Mouse (Mus musculus) forelimb bud, embryonic 11.5 days (tissue): ENCODE measurements at regions not wholly inside any gene's neighbourhood (a gene's known extent, or its start where the extent isn't known, plus 50 kb on each side); places are given as distances from the start of the nearest gene placed in this dataset.
"Not testable (repeated sequence)": the region's sequence is repeated elsewhere in the genome, so short reads cannot be mapped to it uniquely, and the experiment has no call there.

ENCODE experiments used
- DNase-seq: peaks from one replicate; pipeline ENCODE4 v3.0.0-alpha.2; 2012; ENCODE audit warnings: low read depth, low spot score

DNA sequence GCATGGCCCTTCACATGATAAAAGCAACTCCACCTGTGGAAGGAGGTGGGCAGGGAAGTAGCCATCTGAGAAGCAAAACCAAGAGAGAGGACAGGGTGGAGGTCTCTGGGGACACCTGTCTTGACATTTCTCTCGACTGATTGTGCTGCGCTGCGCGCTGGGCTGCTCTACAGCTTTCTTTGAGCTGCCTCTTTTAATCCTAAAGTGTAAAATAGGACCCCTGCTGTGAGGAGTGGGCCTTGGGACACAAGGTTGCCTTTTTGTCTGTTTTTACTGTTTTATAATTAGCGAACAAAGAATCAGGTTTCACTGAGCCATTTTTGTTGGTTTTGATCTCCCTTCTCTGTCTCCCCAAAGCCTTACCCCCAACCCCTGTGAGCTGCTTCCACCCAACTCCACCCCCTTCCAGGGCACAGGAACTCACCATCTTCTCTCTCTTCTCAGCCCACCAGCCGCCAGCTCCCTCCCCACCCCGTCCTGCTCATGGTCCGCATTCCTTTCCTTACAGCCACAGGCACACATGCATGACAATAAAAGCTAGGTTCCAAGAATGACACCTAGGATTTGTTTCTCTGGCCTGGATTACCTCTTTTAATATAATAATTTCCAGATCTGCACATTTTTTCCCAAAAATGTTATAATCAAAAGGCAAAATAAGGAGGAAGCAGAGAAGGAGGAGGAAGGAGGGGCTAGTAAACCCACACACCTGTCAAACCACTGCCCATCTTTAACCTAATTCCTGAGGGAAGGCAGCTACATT, 57.3 kb downstream of the Cbln4 start:
- no peak for DNase-seq

DNA sequence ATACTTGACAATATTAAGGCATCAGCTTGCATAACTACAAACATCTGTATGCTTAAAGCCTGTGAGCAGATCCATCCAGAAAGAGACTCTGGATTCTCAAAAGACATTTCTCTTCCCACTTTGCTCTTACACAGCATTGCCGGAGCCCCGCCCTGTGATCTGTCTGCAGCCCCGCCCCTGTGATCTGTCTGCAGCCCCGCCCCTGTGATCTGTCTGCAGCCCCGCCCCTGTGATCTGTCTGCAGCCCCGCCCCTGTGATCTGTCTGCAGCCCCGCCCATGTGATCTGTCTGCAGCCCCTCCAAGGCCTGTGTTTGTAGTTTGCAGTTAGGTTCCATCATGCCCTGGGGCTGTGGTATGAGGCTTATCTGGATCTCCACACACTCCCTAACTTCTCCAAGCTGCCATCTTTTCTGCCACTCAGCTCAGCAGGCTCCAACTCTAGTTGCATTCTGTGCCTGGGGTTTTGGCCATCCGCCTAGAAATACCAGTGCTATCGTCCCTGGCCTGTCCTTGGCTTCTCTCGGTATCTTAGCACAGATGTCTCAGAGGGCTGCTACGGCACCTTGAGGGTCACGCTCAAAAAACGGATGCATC, 73.9 kb downstream of the Cbln4 start:
- no peak for DNase-seq

DNA sequence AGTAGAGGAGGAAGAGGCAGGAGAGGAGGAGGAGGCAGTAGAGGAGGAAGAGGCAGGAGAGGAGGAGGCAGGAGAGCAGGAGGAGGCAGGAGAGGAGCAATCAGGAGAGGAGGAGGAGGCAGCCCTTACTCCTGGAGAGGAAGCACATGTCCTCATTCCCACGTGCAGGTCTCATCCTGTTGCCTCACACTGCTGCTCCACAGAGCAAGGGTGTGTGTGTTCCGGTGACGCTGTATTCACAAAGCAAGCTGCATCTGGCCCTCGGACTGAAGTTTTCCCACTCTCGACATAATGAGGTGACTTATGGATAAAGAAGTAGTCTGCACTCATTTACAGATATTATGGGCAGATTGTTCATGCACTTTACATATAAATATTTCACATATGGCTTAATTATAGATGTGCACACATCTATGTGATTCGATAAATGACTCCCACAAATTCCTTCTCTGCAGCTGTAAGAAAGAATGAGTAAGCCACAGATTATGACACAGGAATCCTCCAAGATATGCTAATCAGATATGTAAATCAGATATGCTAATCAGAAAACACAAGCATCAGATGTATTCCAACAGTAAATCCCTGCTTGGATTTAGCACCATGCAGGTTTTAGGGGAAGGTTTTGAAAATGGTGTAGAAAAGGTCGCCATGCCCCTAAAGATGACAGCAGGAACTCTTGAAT, 96.6 kb downstream of the Cbln4 start:
- DNase-seq, result no peak

DNA sequence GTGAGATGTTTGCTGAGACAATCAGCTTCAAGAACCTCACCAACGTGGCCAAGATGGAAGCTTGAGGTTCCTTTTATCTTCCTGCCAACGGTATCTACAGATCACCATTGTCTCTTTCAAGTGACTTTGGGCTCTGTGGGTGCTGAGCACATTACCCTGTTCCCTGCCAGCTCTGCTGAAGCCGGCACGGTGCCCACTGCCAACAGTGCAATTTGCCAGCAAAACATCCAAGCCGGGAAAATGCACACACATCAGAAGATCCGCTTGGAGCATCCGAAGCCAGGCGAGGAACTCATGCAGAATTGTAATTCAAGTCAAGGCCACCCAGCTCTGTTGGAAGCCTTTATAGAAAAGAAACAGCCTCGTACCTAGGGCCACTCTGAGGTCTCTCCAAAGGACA, 100.6 kb downstream of the Cbln4 start:
- no peak for DNase-seq

DNA sequence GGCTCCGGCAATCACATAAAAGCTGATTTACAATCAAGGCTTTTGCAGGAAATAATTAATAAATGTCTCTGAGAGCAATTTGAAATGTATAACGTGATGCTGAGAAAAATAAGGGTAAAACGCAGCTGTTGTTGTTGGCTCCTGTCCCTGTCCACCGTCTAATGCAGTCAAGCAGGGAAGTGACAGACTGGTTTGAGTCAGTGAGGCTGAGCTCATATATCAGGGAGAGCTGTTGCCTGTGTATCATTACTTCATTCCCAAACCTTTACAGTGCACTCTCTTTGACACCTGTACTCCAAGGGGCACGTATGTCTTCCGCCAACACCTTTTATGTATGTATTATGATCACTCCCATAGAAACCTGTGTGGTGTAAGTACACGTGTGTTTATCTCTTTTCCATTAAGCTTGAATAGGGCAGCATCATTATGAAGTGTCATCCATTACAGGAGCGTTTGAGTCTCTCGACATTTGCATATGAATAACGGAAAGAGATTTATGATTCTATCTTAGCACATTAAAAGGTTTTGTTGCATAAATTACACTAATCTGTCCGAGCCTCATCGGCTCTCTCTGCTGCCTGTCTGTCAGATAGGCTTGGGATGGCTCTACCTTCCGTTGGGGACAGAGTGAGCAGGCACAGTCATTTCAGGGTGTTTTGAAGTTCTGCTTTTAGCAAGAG, 107.5 kb downstream of the Cbln4 start:
- DNase-seq, result no peak

DNA sequence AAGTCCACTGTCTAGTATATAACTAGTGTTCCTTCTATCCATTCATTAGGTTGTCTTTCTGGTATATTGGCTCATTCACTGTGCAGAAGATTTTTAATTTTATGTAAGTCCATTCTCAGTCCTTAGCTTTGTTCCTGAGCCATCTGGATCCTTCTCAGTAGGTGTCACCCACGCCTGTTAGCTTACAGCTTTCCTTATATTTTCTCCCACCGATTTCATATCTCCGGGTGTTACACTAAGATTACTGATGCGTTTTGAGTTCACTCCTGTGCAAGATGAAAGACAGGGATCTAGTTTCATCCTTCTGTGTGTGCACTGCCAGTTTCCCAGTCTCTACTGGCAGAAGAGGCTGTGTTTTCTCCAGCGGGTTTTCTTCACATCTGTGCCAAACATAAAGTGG, 122.3 kb downstream of the Cbln4 start:
- DNase-seq, result no peak

DNA sequence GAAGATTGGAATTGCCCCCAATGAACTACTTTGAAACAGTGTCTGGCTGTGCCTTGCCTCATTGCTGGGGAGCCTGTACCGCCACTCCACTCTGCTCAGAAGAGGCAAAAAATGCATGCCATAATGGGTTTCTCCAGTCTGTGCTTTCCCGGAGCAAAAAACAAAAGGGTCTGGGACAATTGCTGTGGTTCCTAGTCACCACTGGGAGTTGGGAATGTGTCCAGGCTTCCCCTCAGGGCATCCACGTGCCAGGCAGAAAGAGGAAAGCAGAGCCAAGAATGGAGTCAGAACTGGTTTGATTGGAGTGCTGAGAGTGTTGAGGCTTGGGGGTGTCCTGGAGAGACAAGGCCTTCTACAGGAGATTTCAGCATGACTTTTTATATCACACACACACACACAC, 156.0 kb downstream of the Cbln4 start:
- no peak for DNase-seq

DNA sequence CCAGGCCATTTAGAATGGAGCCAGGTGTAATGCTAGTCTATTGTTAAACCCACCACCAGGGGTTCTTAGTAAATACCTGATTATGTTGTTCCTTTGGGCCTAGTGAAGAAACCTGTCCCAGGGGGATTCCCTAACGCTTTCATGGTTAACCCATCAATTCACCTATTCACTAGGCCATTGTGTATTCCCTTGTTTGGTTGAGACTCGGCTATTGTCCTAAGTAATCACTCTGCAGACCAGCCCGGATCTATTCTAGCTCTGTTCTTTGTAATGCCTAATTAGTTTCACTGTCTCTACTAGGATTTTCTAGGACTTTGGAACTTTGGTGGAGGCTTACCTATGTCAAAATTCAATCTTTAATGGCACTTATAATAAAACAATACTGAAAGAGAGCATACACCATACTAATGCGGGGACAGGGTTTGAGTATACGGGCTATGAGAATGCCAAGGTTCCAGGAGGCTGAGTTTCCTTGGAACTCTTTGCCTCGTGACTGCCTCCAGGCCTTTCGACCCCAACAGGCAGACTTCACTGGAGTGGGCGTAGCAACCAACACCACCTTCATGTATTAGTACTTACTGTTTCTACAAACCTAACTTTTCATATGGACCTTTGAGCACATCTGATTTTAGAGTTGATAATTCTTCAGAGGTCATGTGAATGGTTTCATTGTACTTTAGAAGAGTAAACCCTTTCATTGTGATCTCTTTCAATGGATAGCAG, 163.9 kb downstream of the Cbln4 start:
- not testable (repeated sequence) for DNase-seq

DNA sequence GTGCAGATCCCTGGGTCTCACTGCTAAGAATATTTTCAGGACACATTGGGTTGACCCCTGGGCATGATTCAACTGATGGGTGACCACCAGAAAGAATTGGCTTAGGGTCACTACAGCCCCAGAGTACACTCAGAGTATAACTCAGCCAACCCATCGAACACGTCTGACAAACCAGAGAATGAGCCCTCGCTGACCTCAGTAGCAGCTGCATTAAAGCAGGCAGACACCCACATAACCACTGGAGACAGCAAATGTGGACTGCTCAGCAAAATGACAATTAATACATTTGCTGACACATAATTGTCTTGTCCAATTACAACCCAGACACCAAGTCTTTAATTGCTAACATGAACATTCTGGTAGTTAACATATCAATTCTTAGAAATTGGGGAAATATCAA, 175.7 kb downstream of the Cbln4 start:
- no peak for DNase-seq

DNA sequence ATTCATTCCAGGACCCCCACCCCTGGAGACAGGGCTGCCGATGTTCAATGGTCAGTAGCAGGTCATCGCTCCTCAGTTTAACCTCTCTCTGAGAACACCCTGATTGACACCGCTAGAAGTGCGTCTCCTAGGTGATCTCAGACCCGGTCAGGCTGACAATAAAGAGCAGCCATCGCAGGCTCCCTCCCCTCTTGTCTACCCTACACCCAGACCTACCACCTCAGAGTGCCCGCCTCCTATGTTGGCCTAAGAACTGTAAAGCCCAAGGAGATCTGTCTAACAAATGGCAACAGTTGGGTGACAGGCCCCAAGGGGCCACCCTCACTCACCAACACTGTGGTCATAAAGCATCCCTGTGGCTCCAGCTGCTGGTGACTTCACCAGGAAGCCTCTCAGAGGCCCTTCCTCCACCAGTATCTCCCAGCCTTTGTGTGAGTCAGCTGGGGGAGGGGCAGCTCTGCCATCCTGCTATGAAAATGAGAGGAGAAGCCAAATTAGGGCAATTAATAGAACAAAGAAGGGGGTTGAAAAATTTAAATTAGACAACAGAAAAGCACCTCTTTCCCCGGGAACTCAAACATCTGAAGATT, 178.8 kb downstream of the Cbln4 start:
- no peak for DNase-seq

DNA sequence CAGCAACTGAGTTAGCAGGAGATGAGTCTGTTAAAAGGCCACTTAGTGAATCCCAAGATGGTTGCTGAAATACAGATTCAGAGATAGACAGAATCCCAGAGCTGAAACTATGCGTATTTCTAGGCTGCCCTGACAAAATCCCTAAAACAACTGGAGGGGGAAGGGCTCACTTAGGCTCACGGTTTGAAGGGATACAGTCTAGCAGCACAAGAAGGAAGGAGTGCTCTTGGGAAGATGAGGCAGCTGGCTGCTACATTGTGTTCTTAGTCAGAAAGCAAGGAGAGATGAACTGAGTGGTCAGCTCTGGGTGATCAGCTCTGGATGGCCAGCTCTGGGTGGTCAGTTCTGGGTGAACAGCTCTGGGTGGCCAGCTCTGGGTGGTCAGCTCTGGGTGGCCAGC, 180.6 kb downstream of the Cbln4 start:
- DNase-seq, result no peak

DNA sequence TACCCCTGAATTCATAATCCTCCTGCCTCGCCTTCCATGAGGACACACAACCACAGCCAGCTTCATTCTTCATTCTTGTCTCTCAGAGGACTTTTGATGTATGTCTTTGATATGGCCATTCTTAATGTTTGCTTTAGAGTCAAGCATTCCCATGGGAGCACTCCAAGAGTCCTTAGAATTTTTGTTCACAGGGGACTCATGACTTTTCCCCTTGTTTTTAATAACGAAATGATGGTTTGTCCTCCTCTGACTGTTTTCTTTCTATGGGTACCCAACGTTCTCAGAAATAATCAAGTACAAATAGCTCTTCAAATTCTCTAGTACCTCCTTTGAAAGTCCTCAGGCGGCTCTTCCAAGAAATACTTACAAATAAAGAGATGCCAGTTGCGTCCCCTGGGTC, 184.4 kb downstream of the Cbln4 start:
- DNase-seq, result no peak

DNA sequence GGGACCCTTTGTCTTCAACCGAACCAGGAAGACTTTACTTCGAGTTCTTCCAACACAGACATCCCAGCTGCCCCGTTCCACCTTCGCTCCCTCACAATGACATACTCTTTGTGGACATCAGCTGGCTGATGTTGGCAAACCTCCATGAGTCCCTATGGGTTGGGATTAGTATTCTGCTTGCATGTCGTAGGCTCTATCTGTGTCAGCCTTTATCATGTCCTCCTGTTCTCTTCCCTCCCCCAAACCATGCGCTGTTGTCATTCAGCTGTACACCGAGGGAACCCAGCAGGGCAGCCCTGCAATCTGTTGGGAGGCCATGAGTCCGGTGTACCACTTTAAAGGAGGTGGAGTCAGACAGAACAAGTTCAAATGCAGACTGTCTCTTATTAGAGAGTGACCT, 186.8 kb downstream of the Cbln4 start:
- DNase-seq, result no peak

DNA sequence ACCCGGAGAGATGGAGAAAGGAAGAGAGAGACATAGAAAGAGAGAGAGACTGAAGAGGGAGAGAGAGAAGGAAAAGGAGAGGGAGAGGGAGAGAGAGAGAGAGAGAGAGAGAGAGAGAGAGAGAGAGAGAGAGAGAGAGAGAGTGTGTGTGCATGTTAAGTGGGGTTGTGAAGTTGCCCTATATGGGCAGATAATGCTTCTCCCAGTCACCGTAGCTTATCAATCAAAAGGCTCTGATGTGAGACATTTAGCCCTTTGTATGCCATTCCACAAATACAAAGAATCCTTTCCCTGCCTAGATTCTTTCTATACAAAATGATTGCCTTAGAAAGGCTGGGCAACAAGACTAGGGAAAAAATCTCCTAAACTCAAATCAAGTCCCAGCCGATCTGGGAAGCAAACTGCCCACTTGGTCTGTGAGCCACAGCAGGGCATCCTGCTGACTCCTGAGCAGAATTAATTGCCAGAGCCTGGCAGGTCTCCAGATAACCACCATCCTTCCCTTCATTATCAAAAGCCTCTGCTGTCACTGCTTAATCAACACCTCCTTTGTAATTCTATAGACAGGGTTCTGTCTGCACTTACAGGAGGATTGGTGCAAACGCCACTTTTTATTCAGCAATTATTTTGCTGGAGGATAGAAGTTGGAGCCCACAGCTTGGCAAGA, 196.3 kb downstream of the Cbln4 start:
- DNase-seq, result peak; percentile 14

DNA sequence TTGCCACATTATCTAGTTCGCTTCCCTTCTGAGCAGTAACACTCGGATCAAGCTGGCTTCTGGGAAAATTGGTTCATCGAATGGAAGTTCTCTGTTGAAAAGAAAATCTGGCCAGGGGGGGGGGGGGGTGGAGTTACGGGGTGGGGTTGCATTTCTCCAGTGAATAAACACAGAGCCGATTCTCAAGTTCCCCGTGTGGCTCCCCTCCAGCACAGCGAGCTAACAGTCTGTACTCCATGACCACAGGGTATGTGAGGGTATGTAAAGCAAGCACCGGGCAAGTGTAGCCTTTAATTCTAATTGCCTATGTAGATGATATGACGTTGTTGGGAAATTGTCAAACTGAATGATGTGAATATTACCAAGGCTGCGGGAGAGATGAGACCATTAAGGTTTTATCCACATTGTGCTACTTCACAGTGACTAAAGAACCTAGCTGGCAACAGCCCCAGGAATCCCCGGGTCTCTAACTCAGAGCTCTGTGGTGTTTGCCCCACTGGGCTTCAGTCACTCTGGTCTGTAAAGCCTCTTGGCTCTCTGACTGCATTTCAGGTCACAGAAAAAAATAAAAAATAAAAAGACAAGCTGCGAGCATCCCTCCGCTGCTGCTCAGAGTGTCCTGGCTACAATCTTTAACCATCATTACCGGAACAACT, 203.1 kb downstream of the Cbln4 start:
- DNase-seq, result no peak

DNA sequence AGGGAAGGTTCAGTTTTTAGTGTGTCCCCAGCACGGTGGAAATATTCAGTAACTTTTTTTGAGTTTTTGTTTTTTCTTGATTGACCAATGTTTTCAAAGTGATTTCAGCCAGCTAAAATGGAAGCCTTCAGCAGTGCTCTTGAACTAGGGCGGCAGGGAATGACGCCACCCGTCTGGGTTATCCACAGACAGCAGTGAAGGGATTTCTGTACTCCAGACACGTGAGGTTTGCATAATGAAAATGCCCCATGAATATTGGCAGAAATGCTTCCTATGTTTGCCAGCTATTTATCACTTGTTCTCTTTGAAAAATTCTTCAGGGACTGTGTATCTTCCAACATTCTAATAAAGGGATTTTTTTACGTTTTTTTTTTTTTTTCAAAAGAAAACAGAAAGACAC, 221.1 kb downstream of the Cbln4 start:
- no peak for DNase-seq

DNA sequence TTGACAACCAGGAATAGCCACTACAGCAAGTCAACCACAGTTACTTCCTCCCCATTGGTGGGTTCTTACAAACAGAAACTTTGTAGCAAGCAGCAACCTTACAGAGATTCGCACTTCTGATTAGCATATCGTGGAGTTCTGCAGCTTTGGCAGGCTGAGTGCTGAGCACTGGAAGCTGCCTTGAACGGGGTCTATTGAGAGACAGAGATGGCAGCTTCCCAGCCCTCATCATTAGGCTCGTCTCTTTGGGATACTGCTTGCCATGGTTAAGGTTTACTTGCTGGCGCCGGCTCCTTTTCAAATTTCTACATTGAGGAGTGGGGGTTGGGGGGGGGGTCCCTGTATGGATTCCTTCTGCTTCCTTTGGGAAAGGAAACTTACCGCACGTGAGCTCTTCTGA, 224.8 kb downstream of the Cbln4 start:
- no peak for DNase-seq

DNA sequence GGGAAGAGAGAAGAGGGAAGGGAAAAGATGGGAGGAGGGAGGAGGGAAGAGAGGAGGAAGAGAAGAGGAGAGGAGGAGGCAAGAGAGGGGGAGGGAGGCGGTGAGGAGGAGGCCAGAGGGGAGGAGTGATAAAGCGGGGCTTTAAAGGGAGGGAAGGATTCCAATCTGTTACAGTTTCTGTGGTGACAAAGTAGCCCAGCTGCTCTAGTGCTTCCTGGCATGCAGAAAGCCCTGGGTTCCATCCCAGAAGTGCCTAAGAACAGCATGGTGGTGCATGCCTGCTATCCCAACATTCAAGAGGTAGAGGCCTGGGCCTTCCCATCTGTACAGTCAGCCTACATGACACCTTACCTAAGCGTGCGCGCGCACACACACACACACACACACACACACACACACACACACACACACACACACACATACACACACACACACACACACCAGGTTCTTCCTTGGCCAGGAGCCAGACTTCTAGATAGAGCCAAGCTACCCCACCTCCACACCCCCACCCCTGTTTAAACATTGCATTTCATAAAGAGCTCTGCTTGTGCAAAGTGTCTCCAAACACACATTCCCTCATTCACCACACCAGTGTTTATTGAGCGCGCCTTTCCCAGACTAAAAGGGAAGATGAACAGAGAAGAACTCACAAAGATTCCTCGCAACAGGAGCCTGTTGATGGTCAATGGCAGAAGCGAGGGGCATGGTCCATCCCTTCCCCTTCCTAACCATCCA, 226.4 kb downstream of the Cbln4 start:
- no peak for DNase-seq

DNA sequence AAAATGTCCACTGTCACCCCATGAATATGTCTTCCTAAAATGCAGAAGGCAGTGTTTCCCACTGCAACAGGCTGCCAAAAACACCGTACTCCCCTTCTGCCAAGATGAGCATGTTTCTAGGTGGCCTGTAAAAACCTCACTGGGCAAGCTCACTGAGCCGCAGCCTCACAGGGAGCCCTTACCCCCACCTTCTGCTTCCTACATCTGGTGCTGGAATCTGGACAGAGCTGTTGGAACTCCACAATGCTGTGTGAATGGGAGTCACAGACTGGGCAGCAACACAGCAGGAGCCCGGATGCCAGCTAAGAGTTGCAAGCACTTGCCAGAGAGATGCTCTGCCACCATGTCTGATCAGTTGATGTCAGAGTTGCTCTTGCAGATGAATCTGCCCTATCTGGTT, 230.6 kb downstream of the Cbln4 start:
- no peak for DNase-seq

DNA sequence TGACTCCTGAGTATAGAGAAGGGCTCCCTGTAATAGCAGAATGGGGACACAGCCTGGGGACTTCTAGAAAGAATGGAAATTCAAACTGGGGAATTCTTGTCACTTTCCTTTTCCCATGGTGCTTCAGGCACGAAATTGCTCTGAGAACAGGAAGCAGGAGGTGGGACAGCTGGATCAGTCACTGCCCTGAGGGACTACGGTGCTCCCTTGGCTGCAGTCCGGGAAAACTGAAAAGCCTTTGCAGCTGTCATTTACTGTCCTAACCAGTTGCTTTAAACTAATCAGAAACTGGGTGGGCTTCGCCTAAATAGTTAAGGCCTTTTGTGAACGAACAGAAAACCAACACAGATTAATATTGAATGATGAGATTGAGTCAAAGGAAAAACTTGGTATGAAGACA, 237.9 kb downstream of the Cbln4 start:
- no peak for DNase-seq
